Mouse (Mus musculus): ENCODE measurements around the gene Dennd2a. TPM values are rescaled to one million over a fixed set of nuclear protein-coding genes. Genes with fewer than 3 reads are reported as not detected.
"Not testable (repeated sequence)": the region's sequence is repeated elsewhere in the genome, so short reads cannot be mapped to it uniquely, and the experiment has no call there.

The Dennd2a gene
- total RNA-seq, 4 experiments from 2014 or later = 1.5 to 2.8 (median 2.1) TPM

DNA sequence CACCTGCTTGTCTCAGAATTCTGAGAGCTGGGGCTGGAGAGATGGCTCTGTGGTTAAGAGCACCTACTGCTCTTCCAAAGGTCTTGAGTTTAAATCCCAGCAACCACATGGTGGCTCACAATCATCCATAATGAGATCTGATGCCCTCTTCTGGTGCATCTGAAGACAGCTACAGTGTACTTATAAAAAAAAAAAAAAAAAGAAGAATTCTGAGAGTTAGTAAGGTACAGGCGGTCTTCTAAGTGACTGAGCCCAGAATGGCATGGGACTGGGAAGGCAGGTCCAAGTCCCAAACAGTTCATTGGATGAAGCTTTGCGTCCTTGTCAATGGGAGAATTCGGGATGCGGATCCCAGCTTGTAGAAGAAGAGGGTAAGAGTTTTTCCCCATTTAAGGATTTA, 104.1 kb downstream of the Dennd2a start:
- DNase-seq (ENCODE audit: low spot score in 2 of 2) = no peak

DNA sequence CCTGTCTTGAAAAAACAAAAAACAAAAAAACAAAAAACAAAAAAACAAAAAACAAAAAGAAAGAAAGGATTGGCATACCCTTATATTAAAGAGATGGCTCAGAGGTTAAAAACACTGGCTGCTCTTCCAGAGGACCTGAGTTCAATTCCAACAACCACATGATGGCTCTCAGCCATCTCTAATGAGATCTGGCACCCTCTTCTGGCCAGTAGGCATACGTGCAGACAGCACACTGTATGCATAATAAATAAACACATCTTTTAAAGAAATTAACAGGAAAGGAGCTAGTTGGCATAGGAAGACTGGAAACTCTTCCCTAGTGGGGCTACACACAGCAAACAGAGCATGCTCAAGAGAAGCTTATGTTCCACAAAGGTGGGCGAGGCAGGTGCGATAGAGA, 106.6 kb downstream of the Dennd2a start:
- no peak for DNase-seq (ENCODE audit: low spot score in 2 of 2)

DNA sequence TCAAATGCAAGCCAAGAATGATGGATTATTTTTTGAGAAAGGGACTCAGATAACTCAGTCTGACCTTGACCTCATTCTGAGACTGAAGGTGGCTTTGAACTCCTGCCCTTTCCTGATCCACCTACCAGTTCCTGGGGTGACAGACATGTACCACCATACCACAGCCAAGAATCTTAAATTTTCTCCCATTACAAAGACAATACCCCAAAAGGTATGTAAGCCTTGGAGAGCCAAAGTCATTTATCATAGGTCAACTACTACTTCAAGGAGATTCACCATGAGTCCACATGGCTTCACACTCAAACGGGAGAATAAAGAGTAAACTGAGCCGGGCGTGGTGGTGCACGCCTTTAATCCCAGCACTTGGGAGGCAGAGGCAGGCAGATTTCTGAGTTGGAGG, 107.1 kb downstream of the Dennd2a start:
- no peak for DNase-seq (ENCODE audit: low spot score in 2 of 2)

DNA sequence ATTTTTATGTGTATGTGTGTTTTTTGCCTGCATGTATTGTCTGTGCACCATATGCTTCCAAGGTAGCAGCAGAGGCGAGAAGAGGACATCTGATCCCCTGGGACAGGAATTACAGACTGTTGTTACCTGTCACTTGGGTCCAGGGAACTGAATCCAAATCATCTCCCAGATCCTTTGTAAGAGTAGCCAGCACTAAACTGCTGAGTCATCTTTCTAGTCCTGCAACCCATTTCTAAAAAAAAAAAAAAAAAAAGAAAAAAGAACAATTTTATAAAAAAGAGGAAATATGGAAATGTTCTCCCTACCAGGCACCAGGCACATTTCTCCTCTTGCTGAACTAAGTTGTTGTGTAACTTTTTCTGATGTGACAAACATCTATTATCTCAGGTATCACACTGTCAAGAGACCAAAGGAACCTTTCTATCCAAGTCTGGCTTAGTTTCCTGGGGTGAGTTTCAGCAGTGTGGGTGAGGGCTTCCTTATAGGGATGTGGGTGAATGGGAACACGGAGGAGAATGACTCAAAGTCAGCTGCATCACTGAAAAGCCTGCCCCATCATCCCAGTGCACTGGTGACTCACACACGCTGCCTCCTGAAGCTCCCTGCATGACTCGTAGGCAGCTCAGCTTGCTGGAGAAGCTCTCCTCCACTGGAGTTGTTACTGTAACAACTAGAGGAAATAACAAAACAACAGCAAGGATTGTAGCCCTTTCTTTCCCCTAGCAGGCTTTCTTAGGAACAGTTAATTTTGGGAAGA, 110.1 kb downstream of the Dennd2a start:
- no peak for DNase-seq (ENCODE audit: low spot score in 2 of 2)

DNA sequence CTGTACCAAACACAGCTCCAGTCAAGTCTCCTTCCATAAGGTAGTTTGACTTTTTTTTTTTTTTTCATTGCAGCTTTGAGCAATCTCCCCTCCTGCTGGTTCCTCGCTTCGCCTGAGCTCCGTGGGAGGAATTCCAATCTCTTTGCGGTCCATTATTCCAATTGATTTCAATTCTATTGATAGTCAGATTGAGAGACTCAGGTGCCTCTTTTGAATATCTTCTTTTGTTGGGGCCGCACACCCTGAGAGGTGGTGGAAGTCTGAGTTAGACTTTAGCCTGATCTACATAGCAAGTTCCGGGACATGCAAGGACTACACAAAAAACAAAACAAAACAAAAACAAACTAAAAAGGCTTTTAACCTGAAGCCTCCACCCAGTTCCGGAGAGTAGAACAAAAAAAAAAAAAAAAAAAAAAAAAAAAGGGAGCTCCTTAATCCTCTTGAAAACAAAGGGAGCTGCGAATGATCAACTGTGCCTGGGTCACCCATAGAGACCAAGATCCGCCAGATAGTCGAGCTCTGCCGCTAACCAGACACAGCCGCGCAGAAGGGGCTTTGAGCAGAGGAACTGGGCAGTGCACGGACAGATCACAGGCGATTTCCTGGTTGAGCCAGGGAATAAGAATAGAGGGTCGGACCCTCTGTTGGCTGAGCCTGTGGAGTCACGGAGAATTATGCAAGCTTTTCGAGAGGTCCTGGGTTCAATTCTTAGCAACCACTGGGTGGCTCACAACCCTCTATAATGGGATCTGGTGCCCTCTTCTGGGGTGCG, 111.7 kb downstream of the Dennd2a start:
- DNase-seq (ENCODE audit: low spot score in 2 of 2) = no peak

DNA sequence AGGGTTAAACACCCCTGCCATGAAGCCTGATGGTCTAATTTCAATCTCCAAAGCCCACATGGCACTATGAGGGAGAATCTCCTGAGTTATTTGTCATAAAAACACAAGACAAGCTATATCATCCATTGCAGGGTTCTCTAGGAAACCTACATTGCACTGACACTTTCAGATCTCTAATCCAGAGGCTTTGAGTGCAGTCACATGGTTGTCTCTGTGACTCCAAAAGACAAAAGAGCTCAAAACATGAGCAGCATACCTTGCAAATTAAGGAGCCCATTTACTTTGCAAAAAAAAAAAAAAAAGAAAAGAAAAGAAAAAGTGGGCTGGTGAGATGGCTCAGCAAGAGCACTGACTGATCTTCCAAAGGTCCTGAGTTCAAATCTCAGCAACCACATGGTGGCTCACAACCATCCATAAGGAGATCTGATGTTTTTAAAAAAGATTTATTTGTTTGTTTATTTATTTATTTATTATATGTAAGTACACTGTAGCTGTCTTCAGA, 114.8 kb downstream of the Dennd2a start:
- DNase-seq (ENCODE audit: low spot score in 2 of 2) = no peak

DNA sequence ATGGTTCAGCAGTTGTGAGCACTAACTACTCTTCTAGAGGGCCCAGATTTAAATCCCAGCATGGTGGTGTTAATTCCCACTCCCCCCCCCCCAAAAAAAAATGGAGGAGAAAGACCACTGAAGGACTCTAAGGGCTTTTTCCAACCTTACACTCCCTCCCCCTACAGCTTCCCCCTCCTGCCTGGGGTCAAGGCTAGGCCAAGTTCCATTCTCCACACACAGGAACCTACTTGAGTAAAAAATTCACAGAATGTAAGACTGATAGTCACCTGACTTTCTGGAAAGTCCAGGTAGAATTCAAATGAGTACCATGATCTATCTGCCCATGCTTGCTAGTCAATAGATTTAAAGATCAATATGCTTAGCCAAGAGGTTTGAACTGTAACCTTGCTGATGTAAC, 117.5 kb downstream of the Dennd2a start:
- no peak for DNase-seq (ENCODE audit: low spot score in 2 of 2)

DNA sequence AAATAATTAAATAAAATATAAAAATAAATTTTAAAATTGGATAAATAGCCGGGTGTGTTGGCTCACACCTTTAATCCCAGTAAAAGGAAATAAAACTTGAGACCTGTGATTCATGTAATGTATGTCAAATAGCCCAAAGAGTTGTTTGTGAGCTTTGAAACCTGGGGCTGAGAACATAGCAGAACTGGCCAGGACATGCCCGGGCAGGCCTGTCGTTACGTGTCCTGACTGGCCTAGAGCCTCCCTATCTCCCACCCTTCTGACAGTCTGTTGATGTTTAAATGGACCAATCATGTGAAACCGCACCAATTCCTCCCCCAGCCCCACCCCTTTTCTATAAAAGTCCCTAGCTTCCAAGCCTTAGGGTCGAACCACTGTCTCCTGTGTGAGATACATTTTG, 120.1 kb downstream of the Dennd2a start:
- not testable (repeated sequence) for DNase-seq (ENCODE audit: low spot score in 2 of 2)

DNA sequence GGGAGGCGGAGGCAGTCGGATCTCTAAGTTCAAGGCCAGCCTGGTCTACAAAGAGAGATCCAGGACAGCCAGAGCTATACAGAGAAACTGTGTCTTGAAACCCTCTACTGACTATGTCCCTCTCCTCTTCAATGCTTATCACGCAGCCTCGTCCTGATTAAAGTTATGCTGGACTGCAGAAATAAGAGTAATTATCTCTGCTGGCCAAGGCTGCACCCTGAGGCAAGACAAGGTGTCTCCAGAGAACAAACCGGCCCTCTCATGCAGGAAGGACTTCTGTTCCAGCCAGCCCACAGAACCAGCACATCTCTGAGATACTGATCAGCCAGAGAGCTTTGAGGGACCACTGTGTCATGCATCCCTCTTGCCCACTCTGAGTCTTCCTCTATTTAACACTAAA, 121.8 kb downstream of the Dennd2a start:
- no peak for DNase-seq (ENCODE audit: low spot score in 2 of 2)

DNA sequence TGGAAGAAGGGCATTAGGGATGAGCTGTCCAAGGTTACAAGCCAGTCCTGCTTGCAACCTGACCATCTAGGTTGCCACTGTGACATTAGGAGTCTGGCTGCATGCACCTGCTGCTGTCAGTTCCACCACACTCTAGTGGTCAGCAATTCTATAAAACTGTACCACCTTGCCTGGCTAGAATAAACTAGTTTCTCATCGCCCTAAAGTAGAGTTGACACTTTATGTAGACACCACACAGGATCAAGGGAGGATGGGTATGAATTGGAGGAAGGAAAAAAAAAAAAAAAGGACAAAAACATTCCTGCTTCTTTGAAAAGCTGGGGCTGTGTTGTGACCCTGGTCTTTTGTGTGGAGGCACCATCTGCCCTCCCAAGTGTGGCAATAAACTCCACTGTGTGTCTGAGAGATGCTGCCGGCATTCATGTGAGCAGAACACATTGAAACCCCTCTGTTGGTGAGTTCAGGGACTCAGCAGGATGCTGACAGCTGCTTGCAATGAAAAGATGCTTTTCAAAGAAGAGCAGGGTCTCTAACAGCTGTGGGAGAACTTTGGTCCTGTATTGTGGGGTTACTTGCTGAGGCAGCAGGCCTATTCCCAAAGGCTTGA, 122.7 kb downstream of the Dennd2a start:
- no peak for DNase-seq (ENCODE audit: low spot score in 2 of 2)

DNA sequence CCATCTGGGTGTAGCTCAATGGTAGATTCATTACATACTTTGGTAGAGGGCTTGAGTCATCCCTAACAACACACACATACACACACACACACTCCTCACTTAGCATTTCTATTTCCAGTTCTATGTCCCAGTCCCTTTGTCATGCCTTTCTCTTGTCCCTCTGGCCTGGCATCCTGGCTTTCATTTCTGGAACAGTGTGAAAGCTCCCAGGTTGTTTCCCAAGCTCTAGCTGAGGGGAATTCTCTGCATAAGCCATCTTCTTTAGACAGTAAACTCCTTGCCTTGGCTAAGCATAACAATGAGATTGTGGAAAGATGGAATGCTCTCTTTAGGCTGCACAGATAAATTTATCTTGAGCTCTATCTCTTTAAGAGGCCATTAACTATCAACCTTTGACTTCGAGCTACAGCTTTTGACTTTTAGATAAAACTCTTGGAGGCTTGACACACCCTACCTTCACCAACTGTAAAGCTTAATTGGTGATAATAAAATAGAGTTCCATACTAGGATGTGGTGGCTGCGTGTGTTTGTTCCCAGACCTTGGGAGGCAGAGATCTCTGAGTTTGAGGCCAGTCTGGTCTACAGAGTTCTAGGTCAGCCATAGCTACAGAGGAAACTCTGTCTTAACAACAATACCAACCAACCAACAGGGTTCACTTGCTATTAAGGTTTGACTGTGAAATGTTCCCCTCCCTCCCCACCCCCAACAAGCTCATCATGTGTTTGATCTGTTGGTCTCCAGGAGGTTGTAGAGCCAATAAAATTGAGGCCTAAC, 123.4 kb downstream of the Dennd2a start:
- DNase-seq (ENCODE audit: low spot score in 2 of 2) = no peak

DNA sequence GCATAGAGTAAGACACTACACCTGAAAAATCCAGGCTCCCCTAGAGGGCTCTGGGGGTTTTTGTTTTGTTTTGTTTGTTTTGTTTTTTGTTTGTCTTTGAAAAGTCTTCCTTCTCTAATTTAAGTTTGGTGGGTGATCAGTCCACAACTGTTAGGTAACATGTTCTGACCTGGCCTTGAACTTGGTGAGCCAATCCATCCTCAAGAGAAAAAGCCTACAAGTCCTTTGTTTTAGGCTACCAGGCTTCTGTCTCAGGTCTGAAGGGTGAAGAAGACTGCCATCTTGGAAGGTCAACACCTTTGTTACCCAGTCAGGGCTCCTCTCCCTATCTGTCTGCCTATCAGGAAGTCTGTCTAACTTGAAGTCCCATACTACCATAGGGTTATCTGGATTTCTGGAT, 124.0 kb downstream of the Dennd2a start:
- no peak for DNase-seq (ENCODE audit: low spot score in 2 of 2)

DNA sequence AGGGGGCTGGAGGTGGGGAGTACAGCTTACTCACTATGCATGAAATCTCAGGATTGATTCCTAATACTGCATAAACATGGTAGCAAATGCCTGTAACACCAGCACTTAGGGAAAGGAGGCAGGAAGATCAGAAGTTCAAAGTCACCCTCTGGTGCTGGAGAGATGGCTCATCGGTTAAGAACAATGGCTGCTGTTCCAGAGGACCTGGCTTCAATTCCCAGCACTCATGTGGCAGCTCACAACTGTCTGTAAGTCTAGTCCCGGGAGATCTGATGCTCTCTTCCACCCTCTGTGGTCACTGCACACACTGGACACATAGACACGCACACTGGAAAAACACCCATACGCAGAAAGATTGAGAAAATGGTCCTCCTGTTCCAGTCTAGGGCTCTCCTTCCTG, 124.5 kb downstream of the Dennd2a start:
- no peak for DNase-seq (ENCODE audit: low spot score in 2 of 2)

DNA sequence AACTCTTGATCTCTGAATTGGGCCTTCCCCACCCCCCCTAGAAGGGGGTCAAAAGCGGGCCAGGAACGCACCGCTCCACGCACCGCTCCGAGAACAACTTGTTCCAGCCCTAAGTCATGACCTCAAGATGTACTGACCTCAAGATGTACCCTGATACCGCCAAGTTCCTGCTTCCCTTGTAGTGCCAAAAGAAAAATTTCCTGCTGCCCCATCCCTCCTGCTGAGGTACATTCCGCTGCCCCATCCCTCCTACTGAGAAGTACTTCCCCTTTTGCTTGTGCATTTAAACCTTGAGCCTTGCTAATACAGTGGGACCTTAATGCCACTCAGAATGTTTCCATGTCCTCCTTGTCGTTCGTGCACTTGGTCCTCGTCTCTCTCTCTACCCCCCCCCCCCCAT, 126.9 kb downstream of the Dennd2a start:
- DNase-seq (ENCODE audit: low spot score in 2 of 2) = no peak

DNA sequence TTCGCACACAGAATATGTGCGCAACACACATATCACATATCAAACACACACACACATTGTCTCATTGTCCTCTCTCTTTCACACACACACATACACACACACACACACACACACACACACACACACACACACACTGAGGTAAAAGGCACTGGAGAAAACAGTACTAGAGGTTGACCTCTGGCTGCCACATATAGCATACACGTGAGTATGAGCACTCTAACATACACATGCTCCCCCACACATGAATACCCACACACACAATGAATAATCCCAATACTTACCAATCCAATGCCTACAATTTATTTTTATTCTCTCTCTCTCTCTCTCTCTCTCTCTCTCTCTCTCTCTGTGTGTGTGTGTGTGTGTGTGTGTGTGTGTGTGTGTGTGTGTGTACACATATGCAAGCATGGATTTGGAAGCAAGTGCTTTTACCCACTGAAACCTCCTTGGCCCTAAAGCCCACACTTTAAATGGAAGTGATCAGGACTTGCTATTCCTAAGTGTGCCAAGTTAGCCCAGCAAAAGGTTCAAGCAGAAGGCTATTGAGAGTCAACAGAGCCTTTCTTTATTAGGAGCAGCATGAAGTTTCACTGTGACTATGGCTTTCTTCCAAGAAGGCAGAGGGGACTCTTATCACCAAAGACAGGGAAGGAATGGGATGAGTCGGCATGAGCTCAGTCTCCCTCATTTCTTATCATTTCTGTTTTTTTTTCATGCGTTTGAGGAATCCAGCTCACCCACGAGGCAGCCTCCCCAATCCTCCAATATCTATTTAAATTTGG, 128.5 kb downstream of the Dennd2a start:
- DNase-seq (ENCODE audit: low spot score in 2 of 2) = no peak

DNA sequence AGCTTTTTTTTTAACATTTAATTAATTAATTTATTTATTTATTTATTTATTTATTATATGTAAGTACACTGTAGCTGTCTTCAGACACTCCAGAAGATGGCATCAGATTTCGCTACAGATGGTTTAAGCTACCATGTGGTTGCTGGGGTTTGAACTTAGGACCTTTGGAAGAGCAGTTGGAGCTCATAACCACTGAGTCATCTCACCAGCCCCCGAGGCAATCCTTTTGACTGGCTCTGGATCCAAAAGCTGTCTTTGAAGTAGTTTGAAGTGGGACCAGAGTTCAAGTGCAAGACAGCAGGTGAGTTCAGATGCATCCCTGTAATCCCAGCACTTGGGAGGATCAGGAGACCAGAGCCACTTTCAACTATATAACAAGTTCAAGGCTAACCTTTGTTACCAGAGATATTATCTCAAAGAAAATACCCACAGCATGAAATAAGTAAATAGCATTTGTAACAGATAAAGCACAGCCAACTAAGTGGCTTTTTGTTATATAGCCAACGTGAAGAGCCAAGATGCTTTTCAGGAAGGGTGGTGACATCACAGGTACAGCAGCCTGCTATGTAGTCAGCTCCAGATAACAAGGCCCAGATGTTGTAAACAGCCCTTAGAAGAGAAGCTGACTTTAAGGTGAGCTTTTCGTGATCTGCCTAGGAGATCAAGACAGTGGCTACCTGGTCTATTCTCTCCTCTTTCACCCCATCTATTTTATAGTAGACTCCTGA, 130.2 kb downstream of the Dennd2a start:
- no peak for DNase-seq (ENCODE audit: low spot score in 2 of 2)

DNA sequence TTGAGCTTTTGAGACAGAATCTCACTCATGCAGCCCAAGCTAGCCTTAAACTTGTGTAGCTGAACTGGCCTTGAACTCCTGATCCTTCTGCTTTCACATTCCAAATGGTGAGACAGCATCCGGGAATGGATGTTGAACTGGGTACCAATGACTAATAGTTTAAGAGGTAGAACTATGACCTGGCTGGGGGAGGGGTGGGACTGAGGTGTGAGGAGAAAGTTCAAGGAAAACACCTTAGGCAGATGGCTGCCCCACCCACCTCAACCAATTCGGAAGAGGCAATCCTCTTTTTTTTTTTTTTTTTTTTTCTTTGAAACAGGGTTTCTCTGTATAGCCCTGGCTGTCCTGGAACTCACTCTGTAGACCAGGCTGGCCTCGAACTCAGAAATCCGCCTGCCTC, 130.9 kb downstream of the Dennd2a start:
- DNase-seq (ENCODE audit: low spot score in 2 of 2) = no peak

DNA sequence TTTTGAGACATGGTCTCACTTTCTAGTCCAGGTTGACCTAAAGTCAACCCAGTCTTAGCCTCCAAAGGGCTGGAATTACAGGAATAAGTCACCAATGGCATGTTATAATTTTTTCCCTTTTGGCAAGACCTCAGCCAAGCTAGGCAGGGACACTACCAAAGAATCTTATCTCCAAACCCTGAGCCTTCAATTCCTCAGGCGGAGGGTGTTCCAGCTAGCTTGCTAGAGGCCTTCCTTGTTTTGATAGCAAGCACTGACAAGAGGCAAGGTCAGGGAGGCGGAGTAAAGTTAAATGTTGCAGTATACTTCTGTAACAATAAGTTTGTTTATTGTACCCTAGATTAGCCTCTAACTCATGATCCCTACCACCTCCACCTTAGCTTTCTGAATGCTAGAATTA, 132.5 kb downstream of the Dennd2a start:
- no peak for DNase-seq (ENCODE audit: low spot score in 2 of 2)

DNA sequence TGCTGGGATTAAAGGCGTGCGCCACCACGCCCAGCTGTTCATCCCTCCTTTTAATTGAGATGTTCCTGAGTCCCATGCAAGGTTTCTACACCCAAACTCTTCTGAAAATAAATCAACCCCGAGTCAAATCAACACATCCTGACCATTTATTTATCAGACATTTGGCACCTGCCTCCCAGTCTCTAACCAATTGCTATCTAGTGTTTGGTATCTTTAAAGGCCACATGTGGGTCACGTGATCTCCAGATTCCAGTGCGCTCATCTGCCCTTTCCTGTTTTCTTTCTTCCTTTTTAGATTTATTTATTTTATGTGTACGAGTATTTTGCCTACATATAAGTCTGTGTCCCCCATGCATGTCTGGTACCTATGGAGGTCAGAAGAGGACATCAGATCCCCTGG, 134.0 kb downstream of the Dennd2a start:
- no peak for DNase-seq (ENCODE audit: low spot score in 2 of 2)

DNA sequence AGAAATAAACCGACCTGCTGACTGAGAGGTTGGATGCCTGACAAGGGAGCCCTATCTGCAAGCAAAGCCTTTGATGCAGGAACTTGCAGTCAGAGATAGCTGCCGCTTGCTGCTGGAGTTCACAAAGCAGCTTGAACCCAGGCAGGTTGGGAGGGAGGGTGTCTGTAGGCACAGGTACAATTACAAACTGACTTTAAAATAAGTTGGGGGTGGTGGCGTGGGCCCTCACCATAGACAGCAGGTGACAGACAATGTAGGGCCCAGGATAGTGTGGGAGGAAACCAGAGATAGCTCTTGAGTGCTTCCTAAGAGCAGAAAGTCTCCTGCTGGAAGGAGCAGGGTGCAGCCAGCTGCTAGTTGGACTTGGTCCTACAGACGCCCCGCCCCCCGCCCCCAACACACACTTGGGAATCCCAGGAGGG, 134.5 kb downstream of the Dennd2a start:
- no peak for DNase-seq (ENCODE audit: low spot score in 2 of 2)

Measured in gastrocnemius, adult 8-10 months (tissue).